Mouse (Mus musculus) hindbrain, embryonic 16.5 days (tissue): ENCODE data around the gene Sugct. TPM values are rescaled to one million over a fixed set of nuclear protein-coding genes. Genes with fewer than 3 reads are reported as not detected.
A peak's percentile ranks its signal among the peaks of the same experiment; 100 is the strongest.
"Not testable (repeated sequence)": the region's sequence is repeated elsewhere in the genome, so short reads cannot be mapped to it uniquely, and the experiment has no call there.

Experiments
- ATAC-seq: fragments of 200-750 bp; cut with Nextera tagmentation; 2 replicates; pipeline ENCODE4 v1.8.0; 2017; ENCODE audit warnings: moderate TSS enrichment, moderate library complexity
- H3K27ac ChIP-seq: fragments of 300-500 bp; sonication (generic); 2 replicates; pipeline ENCODE4 v1.5.1; 2014; ENCODE audit warnings: low read depth, mild to moderate bottlenecking, control low read depth, low read length, moderate library complexity
- H3K27me3 ChIP-seq: fragments of 300-500 bp; sonication (generic); replicated peaks from 2 replicates; pipeline ENCODE4 v1.6.1; 2014; ENCODE audit warnings: low read length; ENCODE audit not compliant: control insufficient read depth, insufficient read depth
- H3K36me3 ChIP-seq: fragments of 300-500 bp; sonication (generic); 2 replicates; pipeline ENCODE4 v1.6.1; 2014; ENCODE audit warnings: mild to moderate bottlenecking, low read length, moderate library complexity, mixed read lengths; ENCODE audit not compliant: control insufficient read depth, insufficient read depth
- H3K4me1 ChIP-seq: fragments of 300-500 bp; sonication (generic); 2 replicates; pipeline ENCODE4 v1.6.1; 2014; ENCODE audit warnings: low read depth, low read length; ENCODE audit not compliant: control insufficient read depth, insufficient read depth
- H3K4me2 ChIP-seq: fragments of 300-500 bp; sonication (generic); 2 replicates; pipeline ENCODE4 v1.6.1; 2014; ENCODE audit warnings: mild to moderate bottlenecking, low read length, control low read depth, moderate library complexity
- H3K4me3 ChIP-seq: fragments of 300-500 bp; sonication (generic); 2 replicates; pipeline ENCODE4 v1.5.1; 2014; ENCODE audit warnings: mild to moderate bottlenecking, low read length, control low read depth, moderate library complexity
- H3K9ac ChIP-seq: fragments of 300-500 bp; sonication (generic); 2 replicates; pipeline ENCODE4 v1.6.1; 2014; ENCODE audit warnings: low read depth, mild to moderate bottlenecking, control low read depth, low read length, moderate library complexity
- H3K9me3 ChIP-seq: fragments of 300-500 bp; sonication (generic); 2 replicates; pipeline ENCODE4 v1.6.1; 2014; ENCODE audit warnings: mild to moderate bottlenecking, low read length, moderate library complexity; ENCODE audit not compliant: control insufficient read depth
- WGBS: fragments of 180-500 bp; shearing (Covaris S2); extraction: QIAGEN DNeasy Blood & Tissue Kit; methylation state at CpG from one replicate; pipeline ENCODE4 v1.1.7; 2014; 5-methylcytosine and 5-hydroxymethylcytosine counted together
- polyA plus RNA-seq: library from polyadenylated mRNA; unstranded; fragments of >200 nt; fragmentation: Nextera tagmentation; extraction: Ambion mirVana; gene quantifications from 2 replicates; pipeline ENCODE4 v1.2.1, GENCODE M21; 2015

Sugct gene
- polyA plus RNA-seq, 1 experiment from 2014 or later: 3.6 TPM

GRCm38 (mm10) chr13:17534871-17535270, 160.5 kb downstream of the Sugct start:
- Histone ChIP-seq H3K36me3 (no peaks in the 10 kb centered on the region), H3K9me3 (no peaks in the 10 kb centered on the region), H3K4me2 (no peak overlapping the region), H3K27ac (no peak overlapping the region), H3K4me1 (no peaks in the 10 kb centered on the region), H3K27me3 (no peaks in the 10 kb centered on the region), H3K9ac (no peak overlapping the region), H3K4me3 (no peak overlapping the region)
- ATAC-seq: no peak
- WGBS: 48% methylated on average over 4 of the region's 4 CpGs

- Histone ChIP-seq H3K9me3 (no peaks in the 10 kb centered on the region), H3K4me1 (no peaks in the 10 kb centered on the region), H3K9ac (no peak overlapping the region), H3K27ac (no peak overlapping the region), H3K36me3 (no peaks in the 10 kb centered on the region), H3K4me3 (no peak overlapping the region), H3K4me2 (no peak overlapping the region), H3K27me3 (no peaks in the 10 kb centered on the region)
- no peak for ATAC-seq
- WGBS: 74% methylated on average over 4 of the region's 4 CpGs
These were observed 160.9 kb downstream of the Sugct start for GRCm38 (mm10) chr13:17534469-17534868.

DNA sequence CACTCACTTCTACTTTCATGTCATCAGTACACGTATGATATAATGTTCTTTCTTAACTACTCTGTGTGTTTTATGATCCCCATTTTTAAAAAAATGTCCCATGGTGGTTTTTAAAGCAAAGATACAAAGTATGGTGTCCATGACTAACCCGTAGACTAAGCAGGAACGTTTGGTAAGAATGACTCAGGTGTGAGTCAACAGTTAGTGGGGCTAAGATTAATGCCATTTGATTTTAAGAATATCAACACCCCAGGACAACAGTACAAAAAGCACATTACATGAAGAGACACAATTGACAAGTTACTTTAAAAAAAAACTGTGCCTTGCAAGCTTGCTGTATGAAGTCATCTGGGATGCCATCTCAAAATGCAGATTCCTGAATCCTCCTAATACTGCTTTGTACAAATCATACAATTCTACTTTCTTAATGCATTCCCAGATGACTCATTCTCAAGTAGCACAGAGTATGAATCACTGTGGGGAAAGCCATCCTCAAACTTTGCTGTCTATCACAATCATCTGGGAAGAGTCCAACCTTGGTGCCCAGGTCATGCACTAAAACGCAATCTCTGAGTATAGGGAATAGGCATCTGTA, 184.1 kb downstream of the Sugct start:
- Histone ChIP-seq H3K27ac (no peak overlapping the region), H3K4me1 (no peaks in the 10 kb centered on the region), H3K4me3 (no peak overlapping the region), H3K36me3 (no peaks in the 10 kb centered on the region), H3K27me3 (no peaks in the 10 kb centered on the region), H3K4me2 (no peak overlapping the region), H3K9me3 (no peaks in the 10 kb centered on the region), H3K9ac (no peak overlapping the region)
- whole genome bisulfite sequencing: 84% methylated on average over 4 of the region's 4 CpGs
- ATAC-seq: no peak

DNA sequence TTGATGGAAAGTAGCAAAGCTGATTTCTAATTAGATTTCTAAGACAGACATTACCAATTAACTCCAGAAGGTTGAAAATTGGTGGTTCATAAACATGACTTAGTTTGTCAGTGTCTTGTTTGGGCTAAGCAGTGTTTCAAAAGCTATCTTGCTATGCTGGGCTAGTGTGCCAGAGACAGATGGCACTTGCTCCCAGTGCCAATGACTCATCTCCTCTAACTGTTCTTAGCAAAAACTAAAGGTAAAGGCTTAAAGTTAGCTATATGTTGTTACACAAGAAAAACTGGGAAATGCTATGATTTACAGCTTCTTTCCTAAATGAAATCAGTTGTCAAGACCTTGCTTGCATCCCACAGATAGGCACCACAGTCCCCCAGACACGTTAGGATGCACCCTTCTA, 200.4 kb downstream of the Sugct start:
- Histone ChIP-seq H3K9ac (no peak overlapping the region), H3K27me3 (no peaks in the 10 kb centered on the region), H3K4me3 (no peak overlapping the region), H3K4me1 (no peaks in the 10 kb centered on the region), H3K9me3 (no peaks in the 10 kb centered on the region), H3K36me3 (no peaks in the 10 kb centered on the region), H3K27ac (no peak overlapping the region), H3K4me2 (no peak overlapping the region)
- 64% methylated on average over 1 of the region's 1 CpGs for WGBS
- ATAC-seq: no peak

DNA sequence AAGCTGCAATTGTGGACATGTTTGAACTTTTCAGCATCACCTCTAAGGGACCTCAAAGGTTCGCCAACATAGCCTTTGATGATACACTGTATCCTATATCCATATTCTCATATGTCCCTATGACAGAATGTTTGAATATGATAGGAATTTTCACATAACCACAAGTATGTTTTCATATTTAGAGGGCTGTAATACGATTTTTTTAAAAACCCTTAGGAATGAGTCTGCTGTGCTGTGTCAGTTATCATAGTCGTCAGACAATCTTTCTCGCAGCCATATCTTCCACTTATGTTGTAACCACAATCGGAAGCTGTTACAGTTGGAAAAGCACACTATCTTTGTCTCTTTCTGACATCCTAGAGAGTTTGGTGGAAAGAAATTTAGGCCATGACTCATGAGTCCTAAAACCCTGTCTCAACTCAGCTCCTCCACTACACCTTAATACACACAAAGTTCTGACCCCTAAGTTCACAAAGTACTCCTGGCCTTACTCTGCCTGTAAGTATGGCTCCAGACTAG, 201.2 kb downstream of the Sugct start:
- H3K9ac ChIP-seq: no peak overlapping the region
- 90% methylated on average over 5 of the region's 5 CpGs for WGBS
- no peak for ATAC-seq
- H3K4me2 ChIP-seq: no peak overlapping the region
- no peaks in the 10 kb centered on the region for H3K27me3 ChIP-seq
- no peaks in the 10 kb centered on the region for H3K36me3 ChIP-seq
- no peaks in the 10 kb centered on the region for H3K9me3 ChIP-seq
- no peak overlapping the region for H3K27ac ChIP-seq
- no peaks in the 10 kb centered on the region for H3K4me1 ChIP-seq
- no peak overlapping the region for H3K4me3 ChIP-seq

GRCm38 (mm10) chr13:17457981-17458380, 237.4 kb downstream of the Sugct start:
- H3K9ac ChIP-seq, H3K4me2 ChIP-seq, H3K4me1 ChIP-seq, H3K9me3 ChIP-seq, H3K27me3 ChIP-seq, H3K4me3 ChIP-seq, H3K36me3 ChIP-seq, H3K27ac ChIP-seq, ATAC-seq: not testable (repeated sequence)
- WGBS: 36% methylated on average over 1 of the region's 1 CpGs

GRCm38 (mm10) chr13:17432139-17432916, 263.0 kb downstream of the Sugct start:
- H3K9me3 ChIP-seq: no peaks in the 10 kb centered on the region
- peak; percentile 92 for ATAC-seq
- no peaks in the 10 kb centered on the region for H3K27me3 ChIP-seq
- 45% methylated on average over 7 of the region's 7 CpGs for WGBS
- H3K27ac ChIP-seq: no peak overlapping the region
- H3K4me1 ChIP-seq: no peaks in the 10 kb centered on the region
- no peak overlapping the region for H3K4me2 ChIP-seq
- H3K9ac ChIP-seq: no peak overlapping the region
- no peaks in the 10 kb centered on the region for H3K36me3 ChIP-seq
- no peak overlapping the region for H3K4me3 ChIP-seq

DNA sequence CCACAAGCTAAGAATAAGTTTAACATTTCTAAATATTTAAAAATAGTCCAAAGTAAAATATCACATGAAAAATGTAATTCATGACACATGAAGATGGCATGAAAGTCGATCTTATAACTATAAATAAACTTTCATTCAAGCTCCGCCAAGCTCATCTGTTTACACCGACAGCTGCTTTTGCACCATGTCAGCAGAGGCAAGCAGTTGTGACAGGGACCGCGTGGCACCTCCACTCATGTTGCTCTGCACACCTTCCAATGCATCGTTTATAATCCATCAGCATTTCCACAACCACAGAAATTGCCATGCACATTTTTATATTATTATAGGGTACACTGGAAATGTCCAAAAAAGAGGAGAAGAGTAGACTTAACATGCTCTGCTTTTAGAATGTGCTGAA, 273.5 kb downstream of the Sugct start:
- ATAC-seq: no peak
- Histone ChIP-seq H3K27ac (no peak overlapping the region), H3K36me3 (no peaks in the 10 kb centered on the region), H3K9me3 (no peaks in the 10 kb centered on the region), H3K4me1 (no peaks in the 10 kb centered on the region), H3K9ac (no peak overlapping the region), H3K27me3 (no peaks in the 10 kb centered on the region), H3K4me3 (no peak overlapping the region), H3K4me2 (no peak overlapping the region)
- whole genome bisulfite sequencing: 88% methylated on average over 6 of the region's 6 CpGs

- 88% methylated on average over 1 of the region's 1 CpGs for WGBS
- Histone ChIP-seq H3K9ac (no peak overlapping the region), H3K27me3 (no peaks in the 10 kb centered on the region), H3K27ac (no peak overlapping the region), H3K9me3 (no peaks in the 10 kb centered on the region), H3K4me3 (no peak overlapping the region), H3K4me2 (no peak overlapping the region), H3K4me1 (no peaks in the 10 kb centered on the region), H3K36me3 (no peaks in the 10 kb centered on the region)
- ATAC-seq: no peak
These were observed 274.8 kb downstream of the Sugct start for GRCm38 (mm10) chr13:17420557-17420956.
